Mouse (Mus musculus) MEL (cell line): ENCODE data around the gene Ubap1l.

Experiments
- ELF1 ChIP-seq: IDR thresholded peaks from 2 replicates; pipeline ENCODE4 v1.6.1; 2014; ENCODE audit warnings: low read depth, mild to moderate bottlenecking, inconsistent platforms, low read length, improper control_type of control experiment, moderate library complexity
- MAFK ChIP-seq: IDR thresholded peaks from 2 replicates; pipeline ENCODE4 v1.6.1; 2011; ENCODE audit warnings: low read depth, mild to moderate bottlenecking, low read length, improper control_type of control experiment, borderline replicate concordance
- MEF2A ChIP-seq: IDR thresholded peaks from 2 replicates; pipeline ENCODE4 v1.6.1; 2014; ENCODE audit warnings: low read depth, mild to moderate bottlenecking, inconsistent platforms, low read length, improper control_type of control experiment; ENCODE audit not compliant: poor library complexity, insufficient replicate concordance, severe bottlenecking; ENCODE audit errors: extremely low read depth

GRCm38 (mm10) chr9:65407861-65408260, 47.0 kb downstream of the Ubap1l start:
- TF ChIP-seq ELF1 (no peak), MEF2A (no peak), MAFK (no peak)
